Mouse (Mus musculus) lung, adult 2 months (tissue): ENCODE measurements around the gene Rel. TPM values are rescaled to one million over a fixed set of nuclear protein-coding genes. Genes with fewer than 3 reads are reported as not detected.
"Not testable (repeated sequence)": the region's sequence is repeated elsewhere in the genome, so short reads cannot be mapped to it uniquely, and the experiment has no call there.

Experiments used
- DNase-seq: peaks from one replicate; pipeline ENCODE4 v3.0.0; 2022
- H3K4me1 ChIP-seq: fragments of 200-500 bp; 2 replicates; pipeline ENCODE4 v1.6.1; 2011; ENCODE audit warnings: low read length; ENCODE audit not compliant: control insufficient read depth, insufficient read depth
- H3K4me3 ChIP-seq: fragments of 200-500 bp; replicated peaks from 2 replicates; pipeline ENCODE3; 2011; ENCODE audit warnings: low read depth, mild to moderate bottlenecking, control low read depth, low read length; ENCODE audit errors: extremely low read depth
- CTCF ChIP-seq: fragments of 200-500 bp; IDR thresholded peaks from 2 replicates; pipeline ENCODE4 v1.5.1; 2011; ENCODE audit warnings: mild to moderate bottlenecking, low read length, control low read depth; ENCODE audit not compliant: insufficient read depth
- POLR2A ChIP-seq: fragments of 200-500 bp; IDR thresholded peaks from 2 replicates; pipeline ENCODE4 v1.6.1; 2011; ENCODE audit warnings: low read depth, mild to moderate bottlenecking, control low read depth, low read length, borderline replicate concordance; ENCODE audit errors: extremely low read depth
- WGBS: fragments of 180-500 bp; shearing (Covaris S2); methylation state at CpG from one replicate; pipeline ENCODE4 v1.1.7; 2018; 5-methylcytosine and 5-hydroxymethylcytosine counted together
- polyA plus RNA-seq: library from polyadenylated mRNA; depleted of rRNA; stranded (reverse); fragments of >200 nt; gene quantifications from 2 replicates; pipeline ENCODE4 v1.2.3, GENCODE M21; 2012

Rel gene
- polyA plus RNA-seq, 1 experiment, result 4.1 TPM

DNA sequence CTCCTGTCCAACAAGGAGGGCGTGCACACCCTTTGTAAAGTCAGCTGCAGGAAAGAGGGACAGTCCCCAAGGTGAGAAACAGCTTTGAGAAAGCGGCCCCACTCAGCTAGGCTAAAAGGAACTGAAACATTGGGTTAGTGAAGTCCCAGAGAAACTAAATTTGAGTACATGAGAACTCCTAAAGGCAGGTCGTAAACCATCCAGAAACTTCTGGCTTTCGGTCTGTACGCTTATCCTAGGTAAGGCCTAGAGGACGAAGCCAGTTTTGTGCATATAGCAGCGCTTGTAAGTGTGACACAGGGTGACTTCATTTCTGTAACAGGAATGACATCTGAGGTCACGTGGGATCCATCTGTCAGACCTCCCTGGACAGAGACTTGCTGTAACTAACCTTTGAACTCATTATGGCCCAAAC lies 8.0 kb upstream of the Rel start:
- Histone ChIP-seq H3K4me3 (no peak overlapping the region), H3K4me1 (no peaks in the 10 kb centered on the region)
- DNase-seq, result no peak
- 86% methylated on average over 8 of the region's 8 CpGs for WGBS
- TF ChIP-seq POLR2A (no peak), CTCF (no peak)

DNA sequence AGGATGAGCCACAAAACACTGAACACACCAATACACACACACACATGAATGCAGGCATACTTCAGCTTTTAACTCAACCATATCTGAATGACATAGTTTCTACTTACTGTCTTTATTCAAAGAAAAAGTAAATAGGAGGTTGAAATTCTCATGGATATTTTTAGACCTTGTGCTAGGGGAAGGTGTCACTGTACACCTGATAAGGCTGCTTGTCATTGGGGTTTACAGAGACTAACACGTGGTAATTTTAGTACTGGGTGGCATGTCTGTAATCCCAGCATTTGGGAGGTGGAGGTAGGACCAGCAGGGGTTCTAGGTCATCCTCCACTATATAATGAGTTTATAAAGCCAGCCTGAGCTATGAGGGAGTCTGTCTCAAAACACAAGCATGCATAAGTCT lies 1.7 kb upstream of the Rel start:
- no peak for TF ChIP-seq CTCF
- no peak for TF ChIP-seq POLR2A
- Histone ChIP-seq H3K4me3 (no peak overlapping the region), H3K4me1 (no peaks in the 10 kb centered on the region; the same call in 1 of the 2 replicates)
- 35% methylated on average over 1 of the region's 1 CpGs for WGBS
- DNase-seq, result no peak

DNA sequence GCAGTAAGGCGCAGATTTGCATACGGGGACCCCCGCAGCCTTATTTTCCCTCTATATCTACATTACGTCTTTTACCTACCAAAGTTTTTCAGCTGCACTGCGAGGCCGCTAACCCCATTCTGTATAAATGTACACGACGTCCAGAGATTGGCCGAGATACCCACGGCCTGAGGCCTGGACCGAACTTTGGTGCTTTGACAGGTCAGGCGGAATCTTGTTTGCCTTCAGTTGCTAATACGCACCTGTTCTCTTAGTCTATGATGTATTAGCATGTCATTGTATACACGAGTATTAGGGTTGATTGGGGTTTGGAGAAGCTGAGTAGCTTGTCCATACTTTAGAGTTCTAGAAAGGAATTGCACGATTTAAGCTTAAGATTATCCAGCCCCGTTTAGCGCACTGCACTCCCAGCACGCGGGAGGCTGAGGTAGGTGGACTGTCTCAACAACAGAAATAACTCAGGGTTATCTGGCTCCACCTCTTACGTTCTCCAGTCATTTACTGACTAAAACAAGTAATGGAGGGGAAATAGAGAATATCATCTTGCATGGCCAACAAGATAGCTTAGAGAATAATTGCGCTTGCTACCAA lies 832 bp upstream of the Rel start:
- WGBS, result 11% methylated on average over 21 of the region's 21 CpGs
- H3K4me3 ChIP-seq, result peak overlapping the region; percentile 92
- TF ChIP-seq POLR2A, result no peak
- H3K4me1 ChIP-seq, result no peaks in the 10 kb centered on the region; the same call in 1 of the 2 replicates
- DNase-seq, result no peak

DNA sequence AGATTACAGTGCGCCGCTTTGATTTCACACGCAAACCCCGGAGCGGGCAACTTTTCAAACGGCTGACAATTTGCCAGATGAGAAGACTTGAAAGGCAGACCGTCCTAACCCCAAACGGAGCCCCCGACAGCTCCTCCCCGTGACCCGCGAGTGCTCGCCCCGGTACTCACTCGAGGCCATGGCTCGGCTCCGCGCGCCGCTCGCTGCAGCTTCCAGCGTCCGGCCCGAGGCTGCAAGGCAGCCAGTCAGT lies 335 bp downstream of the Rel start:
- under 1% methylated on average over 24 of the region's 24 CpGs for WGBS
- no peak for DNase-seq
- no peaks in the 10 kb centered on the region; the same call in 1 of the 2 replicates for H3K4me1 ChIP-seq
- H3K4me3 ChIP-seq, result peak overlapping the region; percentile 83
- TF ChIP-seq POLR2A (no peak), CTCF (no peak)

DNA sequence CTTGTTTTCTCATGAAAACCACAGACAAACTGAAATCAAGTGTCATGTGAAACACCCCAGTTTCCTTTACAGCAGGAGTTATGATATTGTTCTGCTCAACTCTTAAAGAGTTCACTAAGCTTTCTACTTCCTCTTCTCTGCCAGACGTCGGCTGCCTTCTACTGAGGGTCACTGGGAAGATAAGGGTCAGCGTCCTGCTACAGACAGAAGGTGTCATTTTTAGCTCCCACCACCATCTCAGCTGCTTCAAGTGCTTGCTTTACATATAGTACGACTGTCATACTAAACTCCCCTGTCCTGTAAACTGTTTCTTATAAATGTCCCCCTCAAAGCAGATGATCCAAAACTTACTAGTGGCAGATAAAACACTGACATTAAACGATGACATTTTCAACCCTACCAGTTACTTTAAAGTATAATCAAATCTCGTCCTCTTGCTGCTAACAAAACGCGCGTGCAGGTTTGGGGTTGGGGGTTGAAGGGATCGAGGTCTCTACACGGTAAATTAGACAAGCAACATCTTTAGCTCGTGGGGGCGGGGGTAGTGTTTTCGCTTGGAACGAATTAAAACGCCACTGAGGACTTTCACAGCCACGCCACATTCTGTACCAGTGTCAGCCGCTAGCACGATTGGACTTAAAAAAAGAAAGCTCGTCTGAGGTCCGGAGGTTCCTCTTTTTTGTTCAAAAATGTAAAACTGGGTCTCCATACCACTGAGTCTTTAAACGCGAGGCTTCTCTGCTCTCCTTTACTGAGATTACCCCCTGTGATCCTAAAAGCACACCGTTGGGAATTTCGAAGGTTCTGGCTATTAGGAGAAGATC lies 872 bp downstream of the Rel start:
- under 1% methylated on average over 25 of the region's 25 CpGs for WGBS
- H3K4me1 ChIP-seq, result no peaks in the 10 kb centered on the region; the same call in 1 of the 2 replicates
- H3K4me3 ChIP-seq, result peak overlapping the region; percentile 83
- DNase-seq, result peak; percentile 22
- TF ChIP-seq CTCF (no peak), POLR2A (peak; percentile 37; the same call in 1 of the 2 replicates)

DNA sequence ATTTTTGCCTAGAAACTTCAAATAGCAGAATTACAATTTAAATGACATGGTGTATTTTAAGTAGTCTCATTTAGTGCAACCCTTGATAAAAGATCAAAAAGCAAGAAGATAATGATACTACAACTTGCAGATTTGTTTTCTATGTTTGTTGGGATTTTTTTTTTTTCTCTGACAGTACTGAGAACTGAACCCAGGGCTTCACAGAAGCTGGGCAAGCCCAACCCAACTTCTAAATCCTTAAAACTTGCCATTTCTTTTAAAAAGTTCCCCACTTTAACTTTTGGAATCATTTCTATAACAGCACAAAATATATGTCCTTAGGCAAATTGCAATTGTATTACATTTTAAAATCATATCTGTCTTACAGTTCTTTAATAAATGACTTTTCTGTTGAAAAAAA lies 1.7 kb downstream of the Rel start:
- TF ChIP-seq CTCF (no peak), POLR2A (no peak)
- H3K4me1 ChIP-seq, result no peaks in the 10 kb centered on the region; the same call in 1 of the 2 replicates
- H3K4me3 ChIP-seq, result no peak overlapping the region
- DNase-seq, result no peak

DNA sequence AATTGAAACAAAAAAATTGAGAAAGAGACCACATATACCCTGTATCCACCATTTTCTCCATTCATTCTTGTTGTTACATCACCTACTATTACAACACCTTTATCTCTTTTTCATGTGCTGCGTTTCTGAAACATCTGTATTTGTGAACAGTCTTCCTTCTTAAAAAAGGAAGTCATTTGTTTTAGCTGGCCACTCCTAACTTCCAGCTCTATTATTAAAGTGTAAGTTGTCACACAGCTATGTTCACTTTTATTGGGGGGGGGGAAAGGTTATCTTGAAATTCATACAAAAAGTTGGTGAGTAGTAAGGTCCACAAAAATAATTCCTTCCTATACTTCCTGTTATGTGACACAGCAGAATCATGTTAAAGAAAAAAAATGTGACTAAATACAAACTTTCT lies 2.8 kb downstream of the Rel start:
- 47% methylated on average over 1 of the region's 1 CpGs for WGBS
- DNase-seq, result no peak
- Histone ChIP-seq H3K4me3 (no peak overlapping the region), H3K4me1 (no peaks in the 10 kb centered on the region; the same call in 1 of the 2 replicates)
- TF ChIP-seq POLR2A (no peak), CTCF (no peak)

DNA sequence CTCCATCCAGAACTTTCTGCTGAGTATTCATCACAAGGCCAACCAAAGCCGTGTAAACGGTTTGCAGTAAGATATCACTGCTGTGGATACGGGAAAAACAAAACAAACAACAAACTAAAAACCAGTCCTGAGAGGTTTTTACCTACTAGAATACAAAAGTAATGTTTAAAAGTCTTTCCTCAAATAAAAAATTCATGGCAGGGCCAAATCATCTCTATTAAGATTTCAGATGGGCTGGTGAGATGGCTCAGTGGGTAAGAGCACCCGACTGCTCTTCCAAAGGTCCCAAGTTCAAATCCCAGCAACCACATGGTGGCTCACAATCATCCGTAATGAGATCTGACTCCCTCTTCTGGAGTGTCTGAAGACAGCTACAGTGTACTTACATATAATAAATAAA lies 3.4 kb downstream of the Rel start:
- not testable (repeated sequence) for DNase-seq, H3K4me3 ChIP-seq, H3K4me1 ChIP-seq
- WGBS, result 74% methylated on average over 5 of the region's 5 CpGs

DNA sequence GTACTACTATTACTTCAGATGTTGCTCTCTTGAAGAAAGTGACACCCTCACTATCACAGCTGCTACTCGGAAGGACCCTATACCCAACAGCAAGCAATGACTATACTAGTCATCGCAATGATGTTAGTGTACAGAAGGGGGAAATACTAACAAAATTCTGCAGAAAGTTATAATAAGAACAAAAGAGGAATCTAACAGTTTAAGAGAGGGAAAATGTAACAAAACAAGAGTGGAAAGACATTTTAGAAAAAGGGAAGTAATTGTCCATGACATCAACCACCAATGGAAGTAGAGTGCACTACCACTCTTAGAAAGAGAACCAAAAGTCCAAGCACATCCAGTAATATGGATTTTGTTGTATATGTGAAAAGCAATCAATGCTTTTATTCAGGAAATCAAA lies 8.1 kb downstream of the Rel start:
- TF ChIP-seq CTCF (no peak), POLR2A (no peak)
- Histone ChIP-seq H3K4me3 (no peak overlapping the region), H3K4me1 (no peaks in the 10 kb centered on the region)
- WGBS, result 88% methylated on average over 2 of the region's 2 CpGs
- no peak for DNase-seq

DNA sequence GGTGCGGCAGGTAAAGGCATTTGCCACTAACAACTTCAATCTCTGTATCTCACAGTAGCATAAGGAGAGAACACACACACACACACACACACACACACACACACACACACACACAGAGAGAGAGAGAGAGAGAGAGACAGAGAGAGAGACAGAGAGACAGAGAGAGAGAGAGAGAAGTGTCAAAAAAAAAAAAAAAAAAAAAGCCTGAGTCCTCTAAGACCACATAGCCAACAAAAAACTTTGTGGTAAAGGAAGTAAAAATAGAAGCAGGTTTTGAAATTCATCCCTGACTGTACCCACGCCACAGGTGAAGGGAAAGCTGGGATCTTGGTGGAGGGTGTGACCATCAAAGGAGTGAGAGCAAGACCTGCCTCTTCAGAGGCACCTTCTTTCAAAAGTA lies 12.6 kb downstream of the Rel start:
- DNase-seq, result no peak
- TF ChIP-seq POLR2A (no peak), CTCF (no peak)
- 78% methylated on average over 2 of the region's 2 CpGs for WGBS
- H3K4me3 ChIP-seq, result no peak overlapping the region
- 0 out of 2 replicates have a peak, but pooled peaks cover 2% of the 10 kb centered on the region for H3K4me1 ChIP-seq
